In the genomic region with DNA sequence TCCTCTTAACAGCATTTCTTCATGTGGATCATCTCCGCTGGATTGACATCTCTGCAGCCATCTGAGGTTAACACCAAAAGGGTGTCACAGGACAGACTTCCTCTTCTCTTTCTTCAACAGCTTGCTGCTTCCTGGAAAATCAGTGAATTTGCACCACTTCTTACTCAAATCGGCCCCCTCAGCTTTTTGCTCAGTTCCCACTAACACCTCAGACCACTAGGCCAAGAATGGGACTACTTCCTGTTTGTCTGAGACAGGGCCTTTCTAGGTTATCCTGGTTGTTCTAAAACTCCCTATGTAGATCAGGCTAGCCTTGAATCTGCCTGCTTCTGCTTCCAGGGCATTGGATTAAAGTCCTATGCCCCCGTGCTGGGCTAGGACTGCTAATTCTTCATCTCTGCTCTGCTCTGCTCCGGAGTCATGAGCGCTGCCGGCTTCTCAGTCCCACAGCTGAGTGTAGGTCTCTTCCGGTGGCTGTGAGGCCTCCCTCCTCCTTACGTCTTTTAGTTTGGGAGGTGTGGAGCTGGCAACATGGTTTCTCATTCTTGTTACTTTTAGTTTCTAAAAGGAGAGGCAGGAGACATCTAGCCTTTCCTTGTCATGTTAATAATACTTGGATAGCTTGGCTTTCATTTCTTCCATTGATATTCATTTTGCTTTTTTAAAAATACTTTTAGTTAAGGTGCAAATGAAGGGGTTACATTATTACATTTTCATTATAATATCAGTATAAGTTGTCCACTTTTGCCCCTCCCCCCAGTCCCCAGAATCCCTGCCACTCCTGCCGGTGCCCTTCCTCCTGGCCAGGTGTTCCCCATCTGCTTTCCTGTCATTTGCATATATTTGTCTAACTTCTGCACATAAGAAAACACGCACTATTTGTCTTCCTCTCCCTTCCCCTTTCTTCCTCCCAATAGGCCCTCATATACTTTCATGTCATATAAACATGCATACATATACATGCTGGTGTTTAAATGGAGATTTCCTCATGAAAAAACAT, we compare ENCODE assay signal across 13 mouse cellular contexts. TPM values are rescaled to one million over a fixed set of nuclear protein-coding genes. Genes with fewer than 3 reads are reported as not detected.
DNase-seq lines count a peak whose midpoint lies in the region; ATAC-seq and TF ChIP-seq lines count a peak whose summit lies in the region.
"Had no signal": no experiment of that assay in that cellular context is flagged by ENCODE, and none has a peak within 500 bp of the region (broad histone marks: within the 10 kb centered on the region; RNA-seq: fewer than 3 reads in every experiment).

No protein-coding gene starts in this region.

- DNase-seq in thymus, adult 2 months = no peak
- no peak for DNase-seq in thymus, postnatal 14 days
- DNase-seq in ES-E14 (ENCODE audit: low read depth, low spot score) = no peak
- no peak for DNase-seq in cerebellum, adult 8-10 months
- no peak for DNase-seq in cerebellum, adult 2 months
- DNase-seq: adrenal gland, adult 8-10 months; kidney, adult 8-10 months had no signal

- H3K4me3 ChIP-seq in thymus, adult 2 months (ENCODE audit: control insufficient read depth, insufficient read depth, low read length) = no peak overlapping the region
- H3K4me3 ChIP-seq in ES-E14 (ENCODE audit: insufficient read depth in 1 of 2, low read depth in 1 of 2, low read length in 2 of 2, poor library complexity in 1 of 2, severe bottlenecking in 1 of 2) = no peak overlapping the region
- no peak overlapping the region for H3K4me3 ChIP-seq in kidney, embryonic 15.5 days (replicated peaks)
- no peak overlapping the region for H3K4me3 ChIP-seq in cerebellum, adult 2 months (replicated peaks; ENCODE audit: insufficient read depth, low read depth, low read length)
- H3K4me3 ChIP-seq: heart, embryonic 10.5 days; limb, embryonic 13.5 days; megakaryocyte, embryonic 14.5 days; myocyte had no signal

- peak; percentile 55 for ATAC-seq in inflammation-experienced regulatory T-cells, adult 6 months
- ATAC-seq in kidney, embryonic 15.5 days (replicated peaks; ENCODE audit: low FRiP score) = no peak

- no peaks in the 10 kb centered on the region for H3K4me1 ChIP-seq in thymus, adult 2 months (replicated peaks; ENCODE audit: control insufficient read depth, insufficient read depth, low read length)
- peaks cover 2 to 6% of the 10 kb centered on the region in 2 experiments; a peak in 2 of 4 replicates for H3K4me1 ChIP-seq in ES-E14 (ENCODE audit: control insufficient read depth in 2 of 2, insufficient read depth in 2 of 2, low read length in 2 of 2, poor library complexity in 1 of 2)
- no peaks in the 10 kb centered on the region for H3K4me1 ChIP-seq in kidney, embryonic 15.5 days
- no peaks in the 10 kb centered on the region for H3K4me1 ChIP-seq in cerebellum, adult 2 months (ENCODE audit: control insufficient read depth, insufficient read depth, low read length)
- H3K4me1 ChIP-seq: limb, embryonic 13.5 days had no signal

- H3K4me2 ChIP-seq in kidney, embryonic 15.5 days = no peak overlapping the region
- H3K4me2 ChIP-seq: limb, embryonic 13.5 days had no signal

- 59% methylated on average over 10 of the region's 10 CpGs for WGBS in thymus, adult 2 months
- 76% methylated on average over 10 of the region's 10 CpGs for WGBS in kidney, embryonic 15.5 days
- WGBS in cerebellum, adult 2 months = 75% methylated on average over 10 of the region's 10 CpGs

- no peaks in the 10 kb centered on the region for H3K27me3 ChIP-seq in thymus, adult 2 months (ENCODE audit: control insufficient read depth, insufficient read depth, low read length)
- H3K27me3 ChIP-seq in kidney, embryonic 15.5 days = no peaks in the 10 kb centered on the region
- H3K27me3 ChIP-seq in cerebellum, adult 2 months (ENCODE audit: control insufficient read depth, insufficient read depth, low read length) = no peaks in the 10 kb centered on the region
- H3K27me3 ChIP-seq: limb, embryonic 13.5 days; megakaryocyte, embryonic 14.5 days had no signal

- H3K36me3 ChIP-seq in thymus, adult 2 months (ENCODE audit: control insufficient read depth, insufficient read depth, low read length) = no peaks in the 10 kb centered on the region
- no peaks in the 10 kb centered on the region for H3K36me3 ChIP-seq in ES-E14 (ENCODE audit: control insufficient read depth, insufficient read depth, low read length, poor library complexity, severe bottlenecking)
- H3K36me3 ChIP-seq in kidney, embryonic 15.5 days = peaks cover 12% of the 10 kb centered on the region

- H3K9me3 ChIP-seq in ES-E14 (ENCODE audit: control insufficient read depth, insufficient read depth, low read depth, low read length) = no peaks in the 10 kb centered on the region
- H3K9me3 ChIP-seq in kidney, embryonic 15.5 days (replicated peaks) = no peaks in the 10 kb centered on the region
- H3K9me3 ChIP-seq: heart, embryonic 10.5 days; limb, embryonic 13.5 days; megakaryocyte, embryonic 14.5 days had no signal

- H3K27ac ChIP-seq in thymus, adult 2 months (ENCODE audit: control insufficient read depth, insufficient read depth, low read length) = peak overlapping the region; percentile 55
- no peak overlapping the region for H3K27ac ChIP-seq in ES-E14 (ENCODE audit: insufficient read depth, low read depth, low read length, poor library complexity, severe bottlenecking)
- H3K27ac ChIP-seq in kidney, embryonic 15.5 days = no peak overlapping the region
- no peak overlapping the region for H3K27ac ChIP-seq in cerebellum, adult 2 months (ENCODE audit: insufficient read depth, low read length)
- H3K27ac ChIP-seq: heart, embryonic 10.5 days; limb, embryonic 13.5 days had no signal

- no peak for TF ChIP-seq POLR2A in thymus, adult 2 months (IDR thresholded peaks at IDR 0.05; ENCODE audit: control insufficient read depth, extremely low read depth, insufficient read depth, low read length, poor library complexity)
- no peak for TF ChIP-seq POLR2A in cerebellum, adult 2 months (IDR thresholded peaks at IDR 0.05; ENCODE audit: borderline replicate concordance, insufficient read depth, low read length)

- TF ChIP-seq CTCF in thymus, adult 2 months (IDR thresholded peaks at IDR 0.05; ENCODE audit: borderline replicate concordance, control insufficient read depth, extremely low read depth, insufficient read depth, low read length, poor library complexity) = no peak
- TF ChIP-seq CTCF in cerebellum, adult 2 months (IDR thresholded peaks at IDR 0.05; ENCODE audit: borderline replicate concordance, insufficient read depth, low read depth, low read length) = no peak

- H3K9ac ChIP-seq in ES-E14 (ENCODE audit: insufficient read depth, low read depth, low read length, poor library complexity, severe bottlenecking) = peak overlapping the region; percentile 9; the same call in 1 of the 2 replicates
- H3K9ac ChIP-seq in kidney, embryonic 15.5 days = no peak overlapping the region
- H3K9ac ChIP-seq: limb, embryonic 13.5 days had no signal

- in situ Hi-C loops in ES-E14 (cut with MboI; ENCODE audit: low sequenced_read_pairs in 2 of 2, unreplicated experiment in 2 of 2) = no loop called here

TF ChIP-seq in ES-E14, 5 proteins besides CTCF, POLR2A, EP300 and RAD21:
- no peak for TF ChIP-seq ZNF384 (IDR thresholded peaks at IDR 0.05; ENCODE audit: low read depth, low read length)
- no peak for TF ChIP-seq HCFC1 (IDR thresholded peaks at IDR 0.05; ENCODE audit: borderline replicate concordance, insufficient read depth, low read length)
- TF ChIP-seq CHD2 (IDR thresholded peaks at IDR 0.05; ENCODE audit: low read depth, low read length) = no peak
- TF ChIP-seq MAFK (IDR thresholded peaks at IDR 0.05; ENCODE audit: insufficient read depth, low read depth, low read length) = no peak
- TF ChIP-seq ZC3H11A (IDR thresholded peaks at IDR 0.05; ENCODE audit: borderline replicate concordance, low read depth, low read length) = no peak

RNA-seq across cellular contexts. Expression of gene Fcho2, which starts 17.5 kb away (rescaled TPM):
- 9.6 and 10.7 TPM in 2 replicates for polyA plus RNA-seq in thymus, adult 2 months (2012; rRNA removed)
- total RNA-seq in ES-E14 (2012; rRNA removed) = 12.1 and 13.6 TPM in 2 replicates
- polyA plus RNA-seq in inflammation-experienced regulatory T-cells, adult 6 months (2017; shearing (Covaris generic)) = 10 to 100 TPM; 45.5 to 53.7 (median 47.8) TPM
- 41.6 and 42.8 TPM in 2 replicates for polyA plus RNA-seq in kidney, embryonic 15.5 days (2015; fragmentation: Nextera tagmentation; extraction: Ambion mirVana)
- 21.1 and 22.7 TPM in 2 replicates for polyA plus RNA-seq in cerebellum, adult 2 months (2012; rRNA removed)
